Mouse (Mus musculus) liver, embryonic 14.5 days (tissue): ENCODE measurements at regions not wholly inside any gene's neighbourhood (a gene's known extent, or its start where the extent isn't known, plus 50 kb on each side); places are given as distances from the start of the nearest gene placed in this dataset.

Source experiments
- ATAC-seq: fragments of 200-750 bp; cut with Nextera tagmentation; 2 replicates; pipeline ENCODE4 v1.8.0; 2017; ENCODE audit warnings: moderate number of reproducible peaks, mild to moderate bottlenecking, moderate library complexity; ENCODE audit not compliant: insufficient read depth
- DNase-seq, 3 experiments: peaks; one replicate each; pipeline ENCODE4 v3.0.0-alpha.2; 2012 to 2013; ENCODE audit warnings: low read depth in 3 of 3, low spot score in 3 of 3
- H3K27ac ChIP-seq: fragments of 300-500 bp; sonication (generic); 2 replicates; pipeline ENCODE4 v1.5.1; 2014; ENCODE audit warnings: moderate library complexity, mild to moderate bottlenecking, control low read depth, inconsistent platforms
- H3K27me3 ChIP-seq: fragments of 300-500 bp; sonication (generic); 2 replicates; pipeline ENCODE4 v1.6.1; 2014; ENCODE audit warnings: mild to moderate bottlenecking, low read length, moderate library complexity; ENCODE audit not compliant: control insufficient read depth, insufficient read depth
- H3K36me3 ChIP-seq: fragments of 300-500 bp; sonication (generic); replicated peaks from 2 replicates; pipeline ENCODE4 v1.6.1; 2014; ENCODE audit warnings: low read depth; ENCODE audit not compliant: control insufficient read depth, insufficient read depth
- H3K4me1 ChIP-seq, 2 experiments: fragments of 200-500 bp in 1 of 2; fragments of 300-500 bp in 1 of 2; sonication (generic) in 1 of 2; replicated peaks; 2 replicates each; pipeline ENCODE4 v1.6.1; 2012 to 2014; ENCODE audit warnings: antibody characterized with exemption in 1 of 2, inconsistent platforms in 1 of 2, low read length in 1 of 2; ENCODE audit not compliant: control insufficient read depth in 2 of 2, insufficient read depth in 2 of 2
- H3K4me2 ChIP-seq: fragments of 300-500 bp; sonication (generic); 2 replicates; pipeline ENCODE4 v1.6.1; 2014; ENCODE audit warnings: low read depth, mild to moderate bottlenecking, control low read depth, moderate library complexity
- H3K4me3 ChIP-seq, 2 experiments: fragments of 200-500 bp in 1 of 2; fragments of 300-500 bp in 1 of 2; sonication (generic) in 1 of 2; 2 replicates each; pipeline ENCODE4 v1.5.1; 2012 to 2014; ENCODE audit warnings: low read depth in 2 of 2, low read length in 2 of 2, mild to moderate bottlenecking in 2 of 2, control low read depth in 1 of 2, inconsistent platforms in 1 of 2, moderate library complexity in 1 of 2; ENCODE audit not compliant: insufficient read depth in 1 of 2
- H3K9ac ChIP-seq: fragments of 300-500 bp; sonication (generic); replicated peaks from 2 replicates; pipeline ENCODE4 v1.6.1; 2014; ENCODE audit warnings: mild to moderate bottlenecking, control low read depth, moderate library complexity
- H3K9me3 ChIP-seq: fragments of 300-500 bp; sonication (generic); 2 replicates; pipeline ENCODE4 v1.6.1; 2016; ENCODE audit warnings: low read length, mixed read lengths; ENCODE audit not compliant: control insufficient read depth
- CTCF ChIP-seq: IDR thresholded peaks from 2 replicates; pipeline ENCODE4 v1.5.1; 2016; ENCODE audit warnings: antibody characterized with exemption, low read depth, control low read depth
- EP300 ChIP-seq: IDR thresholded peaks from 2 replicates; pipeline ENCODE4 v1.6.1; 2016; ENCODE audit warnings: antibody characterized with exemption, low read depth
- WGBS: fragments of 180-500 bp; shearing (Covaris S2); extraction: QIAGEN DNeasy Blood & Tissue Kit; methylation state at CpG from one replicate; pipeline ENCODE4 v1.1.7; 2014; ENCODE audit not compliant: insufficient replicate concordance; 5-methylcytosine and 5-hydroxymethylcytosine counted together

DNA sequence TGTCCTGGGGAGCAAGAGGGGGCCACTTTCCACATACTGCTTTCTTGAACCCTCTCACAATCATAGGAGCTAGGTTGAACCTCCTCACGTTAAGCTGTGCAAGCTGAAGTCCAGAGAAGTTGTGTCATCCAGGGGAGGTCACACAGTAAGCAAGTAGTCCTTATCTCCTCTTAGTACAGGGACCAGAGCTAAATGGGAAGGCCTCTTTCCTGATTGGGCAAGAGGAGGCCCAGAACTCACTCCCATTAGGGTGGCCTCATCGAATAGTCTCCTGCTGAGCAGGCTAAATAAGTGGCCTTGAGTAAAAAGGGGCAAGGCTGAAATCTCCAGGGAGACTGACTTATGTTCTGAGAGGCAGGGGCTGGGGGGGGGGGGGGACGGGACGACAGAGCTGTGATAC is 966.5 kb downstream of the 4930447A16Rik start:
- 27% methylated on average over 4 of the region's 4 CpGs for WGBS
- no peak overlapping the region for H3K27ac ChIP-seq
- H3K4me2 ChIP-seq: no peak overlapping the region
- DNase-seq: peak in 1 of 3 experiments; percentile 20
- peak; percentile 77 for ATAC-seq
- H3K4me1 ChIP-seq: peaks cover 6% of the 10 kb centered on the region in 2 experiments
- no peaks in the 10 kb centered on the region for H3K9me3 ChIP-seq
- H3K36me3 ChIP-seq: no peaks in the 10 kb centered on the region
- TF ChIP-seq EP300 (no peak), CTCF (no peak)
- H3K27me3 ChIP-seq: no peaks in the 10 kb centered on the region
- no peak overlapping the region for H3K9ac ChIP-seq
- H3K4me3 ChIP-seq: no peak overlapping the region

DNA sequence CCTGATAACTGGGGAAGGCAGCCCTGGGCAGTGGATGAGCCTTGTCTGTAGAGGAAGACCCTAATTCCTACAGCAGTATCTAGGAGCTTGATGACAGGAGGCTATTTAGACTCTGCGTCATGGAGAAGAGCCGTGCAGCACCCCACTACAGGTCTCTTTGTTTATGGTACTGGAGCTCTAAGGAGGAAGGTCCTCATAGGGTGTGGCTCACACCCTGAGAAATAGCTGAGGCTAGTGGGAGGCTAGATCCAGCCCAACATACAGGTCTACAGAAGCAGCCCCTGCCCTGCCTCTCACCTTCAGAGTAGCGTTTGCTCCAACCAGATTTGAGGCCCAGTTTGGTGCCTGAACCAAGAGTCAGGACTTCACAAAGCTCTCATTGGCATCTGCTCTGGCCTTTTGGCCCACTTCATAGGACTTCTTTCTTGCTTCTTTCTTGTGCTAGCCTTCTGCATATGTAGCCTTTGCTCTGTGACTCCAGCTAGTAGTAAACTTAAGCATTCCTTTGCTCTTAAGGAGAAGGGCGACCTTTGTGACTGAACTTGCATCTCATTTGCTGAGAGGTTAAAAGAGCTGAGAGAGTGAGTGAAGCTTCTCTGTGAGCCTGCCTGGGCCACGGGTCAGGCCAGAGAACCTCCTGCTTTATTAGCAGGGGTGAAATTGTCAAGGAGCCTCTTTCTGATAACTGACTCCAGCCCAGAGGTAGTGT is 967.2 kb downstream of the 4930447A16Rik start:
- Histone ChIP-seq H3K36me3 (no peaks in the 10 kb centered on the region), H3K4me2 (no peak overlapping the region), H3K4me3 (no peak overlapping the region), H3K9ac (no peak overlapping the region), H3K27me3 (no peaks in the 10 kb centered on the region), H3K9me3 (no peaks in the 10 kb centered on the region), H3K4me1 (peaks cover 6% of the 10 kb centered on the region in 2 experiments), H3K27ac (no peak overlapping the region)
- no peak for ATAC-seq
- 54% methylated on average over 5 of the region's 5 CpGs for WGBS
- TF ChIP-seq CTCF (no peak), EP300 (no peak)
- no peak for DNase-seq

DNA sequence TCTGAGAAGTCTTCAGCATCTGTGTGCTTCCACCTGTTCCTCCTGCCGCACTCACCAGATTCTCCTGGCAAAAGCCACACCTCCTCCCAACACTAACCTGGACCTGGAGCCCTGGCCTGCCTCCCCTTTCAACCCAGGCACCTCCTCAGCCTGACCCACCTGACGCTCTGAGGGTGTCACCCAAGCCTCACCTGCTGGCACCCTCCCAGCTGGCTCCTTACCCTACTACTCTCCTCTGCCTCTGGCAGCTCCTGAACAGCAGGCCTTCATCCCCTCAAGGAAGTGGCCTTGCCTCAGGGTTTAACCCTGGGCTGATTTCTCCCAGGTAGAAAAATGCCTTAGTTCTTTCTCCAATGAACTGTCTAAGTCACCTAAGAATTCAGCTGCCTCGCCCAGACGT is 973.5 kb downstream of the 4930447A16Rik start:
- Histone ChIP-seq H3K4me1 (peaks cover 0 to 7% of the 10 kb centered on the region in 2 experiments; a peak in 3 of 4 replicates), H3K4me3 (no peak overlapping the region), H3K9me3 (no peaks in the 10 kb centered on the region), H3K9ac (no peak overlapping the region), H3K27me3 (no peaks in the 10 kb centered on the region), H3K36me3 (no peaks in the 10 kb centered on the region), H3K4me2 (no peak overlapping the region), H3K27ac (no peak overlapping the region)
- DNase-seq: no peak
- TF ChIP-seq CTCF: no peak
- TF ChIP-seq EP300: no peak
- no peak for ATAC-seq
- WGBS: 73% methylated on average over 4 of the region's 4 CpGs

DNA sequence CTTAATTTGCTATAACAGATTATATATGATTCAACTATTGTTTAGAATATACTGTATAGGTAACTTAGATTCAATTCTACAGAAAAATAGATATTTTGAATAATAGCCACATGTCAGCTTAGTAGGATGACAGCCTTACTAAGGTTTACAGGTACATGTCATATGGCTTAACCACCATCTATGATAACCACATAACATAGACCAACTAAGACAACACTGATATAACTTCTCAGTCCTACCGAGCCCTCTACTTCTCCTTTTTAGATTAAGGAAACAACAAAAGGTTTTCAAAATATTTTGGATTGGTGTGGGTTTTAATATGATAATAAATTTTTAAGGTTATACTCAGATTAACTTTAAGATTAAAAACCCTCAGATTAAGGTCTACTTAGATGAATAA is 977.4 kb downstream of the 4930447A16Rik start:
- no peak for TF ChIP-seq CTCF
- no peak for TF ChIP-seq EP300
- Histone ChIP-seq H3K4me3 (no peak overlapping the region), H3K36me3 (no peaks in the 10 kb centered on the region), H3K9ac (no peak overlapping the region), H3K27me3 (no peaks in the 10 kb centered on the region), H3K4me2 (no peak overlapping the region), H3K9me3 (no peaks in the 10 kb centered on the region), H3K4me1 (peaks cover 7 to 26% of the 10 kb centered on the region in 2 experiments; a peak in 3 of 4 replicates), H3K27ac (no peak overlapping the region)
- WGBS: 9% methylated on average over 1 of the region's 1 CpGs
- no peak for DNase-seq
- ATAC-seq: no peak

DNA sequence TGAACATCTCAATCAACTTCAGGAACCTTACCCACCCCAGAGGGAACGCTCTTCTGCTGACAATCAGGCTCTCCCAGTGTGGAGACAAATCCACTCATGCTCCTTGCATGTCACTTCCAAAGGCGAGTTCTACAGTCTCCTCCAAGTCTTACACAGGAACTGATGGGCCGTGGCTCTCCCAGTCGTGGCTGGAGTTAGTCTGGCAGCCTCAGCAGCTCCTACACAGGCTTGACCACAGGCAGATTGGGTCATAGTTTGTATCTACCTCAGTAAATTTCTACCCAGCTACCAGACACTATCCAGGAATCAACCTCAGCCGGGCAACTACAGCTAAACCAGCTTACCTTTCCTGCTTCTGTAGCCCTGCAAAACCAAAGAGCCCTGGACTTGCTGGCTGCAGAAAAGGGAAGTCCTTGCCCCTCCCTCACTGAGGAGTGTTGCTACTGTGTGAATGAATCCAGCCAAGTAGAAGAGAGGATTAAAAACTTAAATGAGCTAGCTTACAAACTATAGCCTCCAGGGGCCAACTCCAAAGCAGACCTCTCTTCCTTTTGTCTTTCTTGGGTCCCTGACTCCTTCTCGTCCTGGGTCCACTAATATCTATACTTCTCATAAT is 978.5 kb downstream of the 4930447A16Rik start:
- H3K36me3 ChIP-seq: no peaks in the 10 kb centered on the region
- 22% methylated on average over 6 of the region's 6 CpGs for whole genome bisulfite sequencing
- no peak overlapping the region for H3K9ac ChIP-seq
- no peak overlapping the region for H3K4me2 ChIP-seq
- ATAC-seq: no peak
- H3K9me3 ChIP-seq: no peaks in the 10 kb centered on the region
- peaks cover 7 to 26% of the 10 kb centered on the region in 2 experiments; a peak in 3 of 4 replicates for H3K4me1 ChIP-seq
- TF ChIP-seq CTCF: no peak
- TF ChIP-seq EP300: no peak
- DNase-seq: no peak
- no peaks in the 10 kb centered on the region for H3K27me3 ChIP-seq
- H3K4me3 ChIP-seq: no peak overlapping the region
- no peak overlapping the region for H3K27ac ChIP-seq
